Mouse (Mus musculus): ENCODE measurements around the gene Nrarp.

The Nrarp gene

DNA sequence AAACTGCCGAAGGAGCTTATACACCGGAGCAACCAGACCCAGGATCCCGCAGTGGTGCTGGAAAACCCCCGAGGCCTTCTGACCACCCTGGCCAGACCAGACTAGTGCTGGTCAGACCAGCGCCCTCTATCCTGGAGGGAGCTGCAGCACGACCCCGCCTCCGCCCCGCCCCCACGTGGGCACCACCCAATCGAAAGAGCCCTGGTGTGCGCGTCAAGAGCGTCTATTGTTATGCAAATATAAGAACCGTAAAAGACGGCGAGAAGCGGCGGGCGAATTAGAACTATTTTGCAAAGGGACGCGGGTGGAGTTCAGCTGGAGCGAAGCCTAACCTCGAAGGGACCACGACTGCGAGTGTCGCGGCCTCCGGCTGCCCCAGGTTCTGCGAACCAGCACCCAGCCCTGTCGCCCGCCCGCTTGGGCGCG lies at the start of gene Nrarp:
Gene Nrarp, plus strand, starts transcription at position 281 of the 426 bp plus-strand sequence.
- DNase-seq (ENCODE audit: low read depth), result no peak

DNA sequence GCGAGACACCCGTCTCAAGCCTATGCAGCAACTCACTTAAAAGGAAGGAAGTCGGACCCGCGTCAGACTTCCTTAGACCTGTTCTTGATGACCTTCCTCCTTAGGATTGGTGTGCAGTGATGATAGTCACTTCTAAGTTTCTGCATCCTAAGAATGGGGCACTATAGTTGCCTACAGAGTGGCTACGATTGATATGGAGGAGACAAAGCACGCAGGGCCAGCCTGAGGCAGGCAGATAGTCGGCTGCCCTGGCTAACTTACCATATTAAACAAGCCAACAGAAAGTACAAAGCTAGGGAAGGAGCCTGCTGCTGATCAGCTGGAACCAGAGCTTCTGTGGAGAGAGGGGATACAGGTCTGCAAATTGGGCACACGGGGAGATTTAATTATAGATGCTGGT lies 49.0 kb upstream of the Nrarp start:
- no peak for DNase-seq (ENCODE audit: low read depth)

DNA sequence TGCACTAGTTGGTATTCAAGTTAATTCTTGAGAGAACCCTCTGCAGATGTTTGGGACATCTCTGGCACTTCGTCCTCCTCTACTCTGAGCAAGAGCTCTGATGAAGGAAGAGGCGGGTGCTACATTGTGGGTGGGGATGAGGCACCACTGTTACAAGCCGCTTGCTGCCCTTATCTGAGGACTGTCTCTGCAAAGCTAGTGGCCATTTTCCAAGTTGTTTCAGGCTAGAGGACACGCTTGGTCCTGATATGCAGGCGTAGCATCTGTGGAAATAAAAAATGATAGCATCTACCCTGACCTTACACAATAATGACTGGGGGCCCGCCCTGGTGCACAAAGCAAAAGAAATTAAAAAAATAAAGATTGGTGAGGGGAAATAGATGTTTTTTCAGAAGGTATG lies 42.7 kb upstream of the Nrarp start:
- DNase-seq (ENCODE audit: low read depth), result no peak

DNA sequence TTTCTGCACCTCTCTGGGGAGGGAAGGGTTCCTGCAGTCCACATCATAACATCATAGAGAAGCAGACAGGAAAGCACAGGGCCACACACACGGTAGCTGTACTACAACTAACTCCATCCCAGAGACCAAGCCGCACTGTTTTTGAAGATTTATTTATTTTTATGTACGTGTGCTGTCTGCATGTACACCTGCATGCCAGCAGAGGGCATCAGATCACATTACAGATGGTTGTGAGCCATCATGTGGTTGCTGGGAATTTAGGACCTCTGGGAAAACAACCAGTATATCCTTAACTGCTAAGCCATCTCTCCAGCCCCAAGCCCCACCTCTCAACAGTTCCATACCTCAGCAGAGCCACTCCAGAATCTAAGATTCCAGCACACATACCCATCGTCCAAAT lies 39.4 kb upstream of the Nrarp start:
- no peak for DNase-seq (ENCODE audit: low read depth)

DNA sequence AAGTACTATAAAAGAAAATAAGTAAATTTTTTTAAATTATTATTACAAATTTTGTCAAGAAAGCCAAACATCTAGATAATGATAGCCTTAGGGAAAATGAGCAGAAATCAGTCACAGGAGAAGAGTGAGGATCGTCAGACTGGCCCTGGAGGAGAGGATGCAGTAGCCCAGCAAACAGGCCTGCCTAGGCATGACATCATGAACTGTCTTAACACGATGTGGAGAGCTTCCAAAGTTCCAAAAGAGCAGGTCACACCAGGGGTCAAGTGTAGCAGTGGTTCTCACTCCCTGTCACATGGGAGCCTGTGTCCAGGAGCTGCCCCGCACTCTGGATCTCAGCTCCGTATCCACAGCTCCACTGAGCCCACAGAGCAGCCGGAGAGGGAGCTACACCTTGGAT lies 38.6 kb upstream of the Nrarp start:
- DNase-seq (ENCODE audit: low read depth), result no peak

DNA sequence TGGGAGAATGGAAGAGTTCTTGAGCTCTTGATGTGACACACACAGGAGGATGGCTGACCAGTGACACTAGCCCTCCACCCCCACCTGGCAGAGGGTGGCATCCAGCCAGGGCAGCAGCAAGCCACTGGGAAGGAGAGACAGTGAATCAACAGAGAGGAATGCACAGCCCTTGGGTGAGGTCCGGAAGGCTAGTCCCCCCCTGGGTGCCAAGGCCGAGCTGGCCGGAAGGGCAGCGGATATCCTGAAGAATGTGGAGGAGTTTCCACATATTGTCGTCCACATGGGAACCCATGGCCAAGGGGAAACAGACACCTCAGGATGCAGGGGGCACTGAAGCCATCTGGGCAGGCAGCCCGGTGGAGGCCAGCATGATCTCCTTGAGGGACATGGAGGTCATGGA lies 35.2 kb upstream of the Nrarp start:
- no peak for DNase-seq (ENCODE audit: low read depth)

DNA sequence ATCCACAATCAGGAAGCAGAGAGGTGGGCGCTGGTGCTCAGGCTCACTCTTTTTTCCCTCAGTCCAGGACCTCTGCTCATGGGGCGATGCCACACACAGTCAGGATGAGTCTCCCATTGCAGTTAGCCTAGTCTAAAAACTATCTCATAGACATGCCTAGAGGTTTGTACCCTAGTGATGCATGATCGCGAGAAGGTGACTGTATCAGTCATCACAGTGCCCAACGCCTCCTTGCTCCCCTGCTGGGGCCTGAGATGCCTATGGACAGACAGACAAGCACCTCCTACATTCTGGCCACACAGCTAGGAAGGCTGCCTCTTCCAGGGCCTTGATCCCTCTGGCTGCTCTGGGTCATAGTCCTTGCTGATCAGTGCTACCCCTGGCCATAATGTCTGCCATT lies 33.2 kb upstream of the Nrarp start:
- DNase-seq (ENCODE audit: low read depth), result no peak

DNA sequence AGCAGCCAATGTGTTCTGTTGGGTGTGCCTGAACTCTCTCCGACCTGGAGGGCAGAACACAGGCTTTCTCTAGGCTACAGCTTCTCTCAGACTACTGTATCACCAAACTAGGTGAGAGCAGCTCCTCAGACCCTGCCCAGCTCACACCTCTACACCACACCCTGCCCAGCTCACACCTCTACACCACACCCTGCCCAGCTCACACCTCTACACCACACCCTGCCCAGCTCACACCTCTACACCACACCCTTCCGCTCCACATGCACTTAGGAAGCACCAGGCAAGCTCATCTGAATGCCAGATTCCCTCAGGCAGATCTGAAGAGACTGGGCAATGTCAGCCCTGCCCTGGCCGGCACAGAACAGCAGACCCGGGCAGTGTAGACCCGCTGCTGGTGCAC lies 32.7 kb upstream of the Nrarp start:
- no peak for DNase-seq (ENCODE audit: low read depth)

DNA sequence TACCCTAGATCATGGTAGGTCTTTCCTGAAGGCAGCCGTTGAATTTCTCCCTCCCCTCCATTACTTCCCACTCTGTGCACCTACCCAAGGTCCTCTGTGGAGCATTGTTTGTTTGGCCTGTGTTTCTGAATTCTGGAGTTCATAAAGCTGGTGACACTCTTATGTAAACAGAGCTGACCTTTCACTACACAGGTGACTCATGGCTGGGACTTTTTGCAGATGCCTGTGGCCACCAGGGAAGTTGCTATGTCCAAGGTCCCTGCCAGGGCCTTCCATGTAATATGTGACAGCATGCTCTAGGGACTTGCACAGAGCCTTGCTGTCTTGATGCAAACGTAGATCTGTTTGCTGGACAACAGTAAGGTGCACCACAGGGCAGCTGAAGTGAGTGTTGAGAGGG lies 30.9 kb upstream of the Nrarp start:
- DNase-seq (ENCODE audit: low read depth), result no peak

DNA sequence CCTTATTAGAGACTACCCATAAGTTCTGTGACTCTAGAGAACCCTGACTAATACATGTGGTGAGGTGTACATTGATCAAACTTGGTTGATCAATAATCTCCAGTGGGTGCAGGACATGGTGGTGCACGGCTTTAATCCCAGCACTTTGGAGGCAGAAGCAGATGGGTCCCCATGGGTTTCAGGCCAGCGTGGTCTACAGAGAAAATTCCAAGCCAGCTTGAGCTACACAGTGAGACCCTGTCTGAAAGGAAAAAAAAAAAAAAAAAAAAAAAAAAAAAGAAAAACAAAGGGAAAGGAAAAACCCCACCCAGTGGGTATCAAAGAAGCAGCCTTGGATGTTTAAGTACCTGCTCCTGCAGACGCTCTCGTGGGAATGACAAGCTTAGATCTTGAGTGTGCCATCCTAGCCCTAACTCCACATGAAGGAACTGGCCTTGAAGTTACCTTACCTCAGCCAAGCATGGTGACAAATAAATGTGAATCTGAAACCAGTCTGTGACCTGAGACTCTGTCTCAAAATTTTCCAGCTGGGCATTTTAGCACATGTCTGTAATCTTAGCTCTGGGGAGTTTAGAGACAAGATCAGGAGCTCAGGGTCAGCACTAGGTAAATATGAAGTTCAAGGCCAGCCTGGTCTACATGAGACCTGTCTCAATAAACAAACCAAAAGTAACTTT lies 29.1 kb upstream of the Nrarp start:
- DNase-seq (ENCODE audit: low read depth), result no peak

DNA sequence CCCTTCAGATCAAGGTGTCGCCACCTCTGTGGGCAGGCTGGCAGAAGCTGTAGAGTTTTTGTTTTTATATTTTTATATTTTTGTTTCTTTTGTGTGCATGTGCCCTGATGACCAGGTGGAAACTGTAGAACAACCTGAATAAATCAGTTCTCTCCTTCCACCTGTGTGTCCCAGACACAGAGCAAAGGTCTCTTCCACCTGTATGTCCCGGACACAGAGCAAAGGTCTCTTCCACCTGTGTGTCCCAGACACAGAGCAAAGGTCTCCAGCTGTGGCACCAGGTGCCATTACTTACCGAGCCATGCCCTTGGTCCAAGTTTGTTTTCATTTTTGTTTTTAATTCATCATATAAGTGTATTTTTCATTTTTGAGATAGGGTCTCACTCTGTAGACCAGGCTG lies 24.4 kb upstream of the Nrarp start:
- DNase-seq (ENCODE audit: low read depth), result no peak

DNA sequence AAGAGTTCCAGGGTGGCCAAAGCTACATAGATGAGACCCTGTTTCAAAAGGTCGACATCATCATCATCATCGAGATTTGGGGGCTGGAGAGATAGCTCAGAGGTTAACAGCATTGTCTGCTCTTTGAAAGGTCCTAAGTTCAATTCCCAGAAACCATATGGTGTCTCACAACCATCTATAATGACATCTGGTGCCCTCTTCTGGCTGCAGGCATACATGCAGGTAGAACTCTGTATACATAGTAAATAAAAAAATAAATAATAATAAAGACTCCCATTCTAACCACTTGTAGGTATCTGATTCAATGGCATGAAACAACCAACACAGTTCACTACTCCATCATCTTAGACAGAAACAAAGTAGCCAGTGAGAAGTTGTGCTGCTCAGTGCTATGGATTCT lies 23.6 kb upstream of the Nrarp start:
- DNase-seq (ENCODE audit: low read depth), result no peak

DNA sequence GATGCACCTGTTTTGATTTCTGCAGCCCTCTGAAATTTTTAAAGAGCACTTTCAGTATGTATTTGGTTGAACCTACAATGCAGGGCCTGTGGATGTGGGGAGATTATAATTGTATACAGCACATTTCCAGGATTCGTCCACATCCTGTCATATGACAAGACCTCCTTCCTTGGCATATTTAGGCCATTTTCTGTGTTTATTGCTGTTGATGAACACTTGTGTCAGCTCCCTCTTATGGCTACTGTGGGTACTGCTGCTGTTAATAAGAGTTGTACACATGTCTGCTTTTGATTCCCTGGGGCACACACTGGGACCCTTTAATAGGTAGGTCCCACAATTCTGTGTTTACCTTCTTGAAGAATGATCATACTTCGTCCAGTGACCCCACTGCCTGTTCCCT lies 22.9 kb upstream of the Nrarp start:
- no peak for DNase-seq (ENCODE audit: low read depth)

DNA sequence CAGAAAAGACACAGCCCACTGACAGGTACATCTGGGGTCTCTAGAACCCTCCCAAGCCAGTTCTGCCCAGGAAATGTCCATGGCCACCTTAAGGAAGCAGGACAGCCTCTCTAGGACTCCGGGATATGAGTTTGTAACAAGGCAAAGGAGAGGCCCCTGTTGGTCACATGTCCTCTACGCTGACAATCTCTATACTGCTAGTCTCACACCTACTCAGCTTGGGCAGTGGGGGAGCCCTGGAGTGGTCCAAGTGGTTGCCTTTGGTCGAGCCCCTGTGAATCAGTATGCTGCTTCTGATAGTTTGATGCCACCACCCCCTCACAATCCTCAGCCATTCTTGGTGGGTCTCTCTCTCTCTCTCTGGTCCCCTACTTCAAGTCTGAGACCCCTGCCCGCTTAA lies 13.1 kb upstream of the Nrarp start:
- DNase-seq (ENCODE audit: low read depth), result no peak

DNA sequence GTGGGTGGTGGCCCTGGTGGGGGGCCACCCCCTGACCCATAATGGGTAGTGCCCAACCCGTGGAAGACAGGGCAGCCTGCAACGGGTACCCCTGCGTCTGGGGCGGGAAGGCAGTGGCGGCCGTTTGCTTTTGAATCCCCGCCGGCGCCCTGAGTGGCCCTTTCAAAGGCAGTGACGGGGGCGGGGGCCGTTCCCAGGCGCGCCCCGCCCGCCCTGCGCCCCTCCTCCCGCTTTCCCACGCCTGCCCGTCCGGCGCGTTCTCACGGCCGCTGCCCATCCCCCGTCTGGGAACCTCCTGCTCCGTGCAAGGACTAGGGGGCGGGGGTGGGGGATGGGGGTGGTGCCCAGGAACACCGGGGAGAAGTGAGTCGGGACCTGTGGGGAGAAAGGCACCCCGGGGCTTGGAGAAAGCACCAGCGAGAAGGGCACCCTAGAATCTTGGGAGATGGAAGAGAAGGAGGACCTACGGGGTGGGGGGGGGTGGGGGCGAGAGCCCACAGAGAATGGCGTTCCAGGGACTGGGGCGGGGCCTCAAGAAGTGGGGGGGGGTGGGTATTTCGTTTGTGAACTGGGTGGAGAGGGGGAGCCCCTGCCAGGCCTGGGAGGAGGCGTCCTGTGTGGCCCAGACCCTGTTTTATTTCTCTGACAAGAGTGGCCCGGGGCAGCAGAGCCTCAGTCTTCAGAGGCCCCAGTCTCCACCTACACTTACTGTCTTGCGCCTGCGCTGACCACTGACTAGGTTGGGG lies 12.5 kb upstream of the Nrarp start:
- no peak for DNase-seq (ENCODE audit: low read depth)

DNA sequence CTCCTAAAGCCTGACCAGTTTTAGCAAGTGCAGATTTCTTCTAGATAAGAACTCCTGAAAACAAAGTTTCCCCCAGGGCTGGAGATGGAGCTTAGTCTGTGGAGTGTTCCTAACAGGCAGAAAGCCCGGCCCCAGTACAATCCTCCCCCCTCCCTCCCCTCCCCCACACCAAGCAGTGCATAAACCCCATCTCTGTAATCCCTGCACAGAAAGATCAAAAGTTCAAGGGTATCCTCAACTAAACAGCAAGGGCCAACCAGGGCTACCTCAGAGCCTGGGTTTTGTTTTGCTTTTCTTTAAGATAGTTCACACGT lies 11.9 kb upstream of the Nrarp start:
- no peak for DNase-seq (ENCODE audit: low read depth)

DNA sequence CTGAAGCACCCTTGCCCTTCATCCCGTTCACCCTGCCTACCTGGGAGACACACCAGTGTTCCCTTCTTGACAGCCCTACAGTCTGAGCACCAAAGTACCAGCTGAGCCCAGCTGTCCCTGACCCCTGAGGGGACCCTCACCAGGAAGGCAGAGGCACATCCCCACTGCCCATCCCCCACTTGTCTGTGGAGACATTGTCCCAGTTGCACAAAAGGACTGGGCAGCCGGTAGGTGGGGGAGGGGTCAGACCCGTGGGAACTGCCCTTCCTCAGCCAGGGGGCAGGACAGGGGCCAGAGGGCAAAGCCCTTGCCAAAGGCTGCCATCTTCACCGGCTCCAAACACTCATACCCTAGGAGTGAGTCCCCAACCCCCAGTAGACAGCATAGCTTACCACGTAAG lies 10.8 kb upstream of the Nrarp start:
- DNase-seq (ENCODE audit: low read depth), result no peak

DNA sequence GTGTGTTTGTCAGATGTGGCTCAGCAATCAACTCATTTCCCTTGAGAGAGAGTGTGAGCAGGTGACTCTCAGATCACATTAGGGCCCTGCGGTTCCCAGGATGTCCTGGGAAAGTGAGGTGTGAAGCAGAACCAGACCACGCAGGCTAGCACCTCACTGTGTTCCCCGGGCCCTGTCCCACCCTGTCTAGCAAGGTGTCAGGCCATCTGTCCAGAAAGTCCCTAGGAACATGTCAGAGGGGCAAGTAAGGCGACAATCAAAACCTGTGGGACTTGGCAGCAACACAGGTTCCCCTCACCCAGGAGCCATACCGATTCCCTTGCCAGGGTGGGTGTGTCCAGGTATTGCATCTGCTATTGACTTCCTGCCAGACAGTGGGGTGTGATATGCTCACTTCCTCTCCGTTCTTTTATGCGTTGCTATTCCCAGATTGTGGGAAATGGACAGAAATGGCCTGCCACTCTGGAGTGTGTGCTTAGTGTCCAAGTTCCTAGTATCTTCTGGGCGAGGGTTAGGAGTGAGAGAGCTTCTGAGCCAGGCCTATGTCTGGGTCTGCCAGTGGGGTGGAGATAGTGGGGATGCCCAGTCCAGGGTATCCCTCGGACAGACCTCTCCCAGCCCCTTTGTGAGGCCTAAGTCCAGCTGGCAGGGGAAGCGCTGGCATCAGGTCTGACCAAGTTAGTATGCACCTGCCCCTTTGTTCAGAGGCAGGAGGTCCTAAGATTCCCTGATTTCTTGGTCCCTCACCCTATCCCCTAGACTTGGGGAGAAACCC lies 10.0 kb upstream of the Nrarp start:
- no peak for DNase-seq (ENCODE audit: low read depth)

DNA sequence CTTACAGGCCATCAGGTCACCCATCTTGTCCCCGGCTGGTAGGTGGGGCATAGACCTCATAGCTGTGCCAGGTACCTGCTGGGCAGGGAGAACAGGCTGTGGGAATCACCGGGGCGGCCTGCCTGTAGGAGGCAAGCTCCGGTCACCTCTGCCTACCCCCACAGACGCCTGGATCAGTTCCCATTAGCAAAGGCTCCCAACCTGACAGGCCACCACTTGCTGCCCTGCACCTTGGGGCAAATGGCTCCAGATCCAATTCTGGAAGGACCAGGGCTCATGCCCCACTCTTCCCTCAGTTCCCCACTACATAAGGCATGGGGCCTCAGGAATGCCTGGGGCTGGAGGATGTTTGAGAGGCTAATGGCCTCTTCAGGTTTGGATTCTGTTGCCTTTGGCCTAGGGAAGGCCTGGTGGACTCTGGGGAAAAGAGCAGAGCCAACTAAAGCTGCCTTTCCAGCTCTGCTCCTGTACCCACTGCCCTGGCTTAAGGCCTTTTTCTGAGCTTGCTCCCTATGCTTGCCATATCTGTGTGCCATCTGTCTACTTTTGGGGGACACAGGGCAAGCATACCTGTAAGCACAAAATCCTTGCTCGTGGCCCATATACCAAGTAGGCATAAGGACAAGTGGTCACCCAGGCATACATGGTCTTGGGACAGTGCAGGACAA lies 9.3 kb upstream of the Nrarp start:
- DNase-seq (ENCODE audit: low read depth), result no peak

DNA sequence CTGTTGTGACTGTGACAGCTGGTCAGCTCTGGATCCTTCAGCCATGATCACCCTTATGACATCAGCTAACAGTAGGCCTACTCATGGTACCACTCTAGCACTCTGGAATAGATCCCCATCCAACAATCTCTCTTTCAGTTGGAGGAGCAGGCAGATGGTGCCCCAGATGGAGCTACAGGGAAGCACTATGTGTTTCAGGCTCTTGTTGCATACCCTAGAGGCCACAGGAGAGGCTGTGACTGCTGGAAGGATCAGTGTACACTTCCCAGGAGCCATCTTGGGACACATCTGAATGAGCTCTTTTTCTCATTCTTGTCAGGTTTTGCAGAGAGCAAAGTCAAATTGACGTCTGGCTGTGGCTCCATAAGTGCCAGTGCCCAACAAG lies 8.8 kb upstream of the Nrarp start:
- DNase-seq (ENCODE audit: low read depth), result no peak

DNA sequence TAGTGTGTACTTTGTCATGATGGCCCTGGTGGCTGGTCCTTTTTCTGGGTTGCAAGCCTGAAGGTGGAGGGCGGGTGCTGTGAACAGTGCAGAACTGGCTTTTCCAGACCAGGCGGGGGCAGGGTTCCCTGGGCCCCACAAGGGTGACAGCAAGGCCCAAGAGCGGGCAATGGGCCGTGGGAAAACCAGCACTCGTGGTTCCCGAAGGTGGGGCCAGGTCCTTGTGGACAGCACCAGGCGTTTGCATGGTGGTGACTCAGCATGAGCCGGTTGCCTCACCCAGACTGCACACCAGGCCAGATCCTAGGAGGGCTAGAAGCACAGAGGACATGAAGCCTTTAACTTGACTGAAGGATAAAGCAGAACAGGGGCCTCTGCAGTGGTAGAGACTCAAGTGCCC lies 7.9 kb upstream of the Nrarp start:
- DNase-seq (ENCODE audit: low read depth), result peak; percentile 95

DNA sequence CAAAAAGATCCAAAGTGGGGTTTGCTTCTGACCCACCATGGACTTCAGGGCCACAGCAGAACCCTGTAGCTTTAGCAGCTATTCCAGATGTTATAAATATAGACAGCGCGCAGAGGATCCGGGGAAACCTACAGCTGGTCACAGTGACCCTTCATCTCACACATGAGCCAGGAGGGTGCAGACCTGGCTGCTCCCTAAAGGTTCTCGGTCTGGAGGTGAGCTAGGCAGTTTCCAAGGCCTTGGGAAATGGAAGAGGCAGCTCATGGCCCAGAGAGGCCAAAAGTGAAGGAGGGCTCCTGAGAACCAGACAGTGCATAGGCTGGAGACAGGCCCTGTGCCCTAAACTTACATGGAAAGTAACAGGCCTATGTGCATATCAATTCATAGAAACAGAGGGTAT lies 6.7 kb upstream of the Nrarp start:
- no peak for DNase-seq (ENCODE audit: low read depth)
